8 mouse cellular contexts compared by ENCODE assay signal in the genomic region with DNA sequence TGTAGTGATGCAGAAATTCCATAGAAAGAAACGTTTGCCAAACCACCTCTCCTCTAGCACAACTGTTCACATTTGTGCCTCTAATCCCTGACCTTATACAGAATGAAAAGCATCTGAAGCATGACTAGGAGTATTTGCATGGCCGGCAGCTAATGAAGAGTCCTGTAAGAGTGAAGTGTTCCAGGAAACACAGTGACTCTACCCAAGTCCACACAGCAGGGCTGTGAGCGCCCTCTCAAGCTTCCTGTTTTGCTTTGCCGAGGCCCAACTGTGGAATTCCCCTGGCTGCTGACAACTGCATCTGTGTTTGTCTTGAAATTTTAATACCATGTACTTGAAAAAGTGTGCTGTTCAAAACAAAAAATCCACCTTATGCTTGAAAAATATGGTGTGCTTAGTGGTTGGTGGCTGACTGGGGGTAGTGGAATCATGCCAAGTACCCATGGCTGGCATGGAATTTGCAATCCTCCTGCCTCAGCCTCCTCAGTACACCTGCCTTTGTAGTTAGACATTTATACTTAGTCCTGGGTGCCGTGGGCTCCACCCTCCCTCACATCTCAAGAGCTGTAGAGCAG.
A peak's percentile ranks its signal among the peaks of the same experiment; 100 is the strongest.
DNase-seq lines count a peak whose midpoint lies in the region; ATAC-seq lines count a peak whose summit lies in the region.

No protein-coding gene starts in this region.

- peaks cover 18% of the 10 kb centered on the region; the same call in 1 of the 2 replicates for H3K36me3 ChIP-seq in heart, embryonic 14.5 days (ENCODE audit: control insufficient read depth, insufficient read depth, low read length)
- H3K36me3 ChIP-seq in hindbrain, embryonic 12.5 days, result peaks cover 33% of the 10 kb centered on the region
- H3K36me3 ChIP-seq in forebrain, embryonic 13.5 days (ENCODE audit: poor library complexity, severe bottlenecking), result peaks cover 60% of the 10 kb centered on the region

- peak; percentile 59; the same call in 1 of the 2 replicates for ATAC-seq in heart, embryonic 14.5 days (ENCODE audit: insufficient number of reproducible peaks, insufficient read depth, low FRiP score, low read depth)
- ATAC-seq in hindbrain, embryonic 12.5 days (ENCODE audit: low FRiP score), result no peak
- no peak for ATAC-seq in forebrain, embryonic 13.5 days

- H3K27me3 ChIP-seq in heart, embryonic 14.5 days (ENCODE audit: control insufficient read depth, insufficient read depth, low read length), result no peaks in the 10 kb centered on the region
- H3K27me3 ChIP-seq in hindbrain, embryonic 12.5 days, result no peaks in the 10 kb centered on the region
- no peaks in the 10 kb centered on the region for H3K27me3 ChIP-seq in forebrain, embryonic 13.5 days

- peak; percentile 12 to 42 for DNase-seq in thymus, adult 18-20 months
- DNase-seq in thymus, postnatal 4 days, result no peak
- DNase-seq in lung, postnatal 10 days, result peak; percentile 61
- peak; percentile 23 for DNase-seq in thymus, postnatal 25 days
- DNase-seq in urinary bladder, postnatal 4 days (ENCODE audit: low spot score in 2 of 2), result no peak

- no peaks in the 10 kb centered on the region for H3K9me3 ChIP-seq in heart, embryonic 14.5 days (ENCODE audit: control insufficient read depth, low read length)
- H3K9me3 ChIP-seq in hindbrain, embryonic 12.5 days (replicated peaks), result no peaks in the 10 kb centered on the region
- no peaks in the 10 kb centered on the region for H3K9me3 ChIP-seq in forebrain, embryonic 13.5 days (replicated peaks)

- H3K4me1 ChIP-seq in heart, embryonic 14.5 days (ENCODE audit: control insufficient read depth in 2 of 2, insufficient read depth in 2 of 2, low read length in 2 of 2), result peaks cover 21 to 41% of the 10 kb centered on the region in 2 experiments
- H3K4me1 ChIP-seq in hindbrain, embryonic 12.5 days, result peaks cover 15% of the 10 kb centered on the region; the same call in 1 of the 2 replicates
- H3K4me1 ChIP-seq in forebrain, embryonic 13.5 days, result peaks cover 14% of the 10 kb centered on the region

- 24% methylated on average over 5 of the region's 5 CpGs for WGBS in heart, embryonic 14.5 days
- 83% methylated on average over 5 of the region's 5 CpGs for WGBS in hindbrain, embryonic 12.5 days
- WGBS in forebrain, embryonic 13.5 days, result 84% methylated on average over 5 of the region's 5 CpGs

- 0 out of 2 replicates have a peak overlapping the region, but pooled peaks have one; percentile 2 for H3K9ac ChIP-seq in heart, embryonic 14.5 days (ENCODE audit: low read length)
- no peak overlapping the region for H3K9ac ChIP-seq in hindbrain, embryonic 12.5 days
- no peak overlapping the region for H3K9ac ChIP-seq in forebrain, embryonic 13.5 days

- H3K4me3 ChIP-seq in heart, embryonic 14.5 days (ENCODE audit: control insufficient read depth in 1 of 2, insufficient read depth in 1 of 2, low read depth in 1 of 2, low read length in 2 of 2), result no peak overlapping the region
- no peak overlapping the region for H3K4me3 ChIP-seq in hindbrain, embryonic 12.5 days
- H3K4me3 ChIP-seq in forebrain, embryonic 13.5 days, result no peak overlapping the region

- H3K4me2 ChIP-seq in heart, embryonic 14.5 days (ENCODE audit: low read length), result no peak overlapping the region
- no peak overlapping the region for H3K4me2 ChIP-seq in hindbrain, embryonic 12.5 days (replicated peaks)
- no peak overlapping the region for H3K4me2 ChIP-seq in forebrain, embryonic 13.5 days

- peak overlapping the region; percentile 66 to 76 for H3K27ac ChIP-seq in heart, embryonic 14.5 days (replicated peaks in 1 of 2; ENCODE audit: control insufficient read depth in 1 of 2, insufficient read depth in 1 of 2, low read depth in 2 of 2, low read length in 2 of 2)
- H3K27ac ChIP-seq in hindbrain, embryonic 12.5 days, result no peak overlapping the region
- no peak overlapping the region for H3K27ac ChIP-seq in forebrain, embryonic 13.5 days

Comparison
In these comparisons a context has a peak if more than half of its experiments do, and no peak if none do; other contexts are left out.
1. DNase-seq: peak in thymus, adult 18-20 months (2 of 2), lung, postnatal 10 days (single experiment) and thymus, postnatal 25 days (single experiment); none in thymus, postnatal 4 days (single experiment) and urinary bladder, postnatal 4 days (0 of 2).
2. H3K27ac ChIP-seq: peak in heart, embryonic 14.5 days (2 of 2); none in hindbrain, embryonic 12.5 days (single experiment) and forebrain, embryonic 13.5 days (single experiment).